Mouse (Mus musculus): ENCODE measurements around the gene Pga5. TPM values are rescaled to one million over a fixed set of nuclear protein-coding genes. Genes with fewer than 3 reads are reported as not detected.

Pga5 gene
- polyA plus RNA-seq (2014; fragmentation: Nextera tagmentation; extraction: Ambion mirVana): not detected in 2 replicates

DNA sequence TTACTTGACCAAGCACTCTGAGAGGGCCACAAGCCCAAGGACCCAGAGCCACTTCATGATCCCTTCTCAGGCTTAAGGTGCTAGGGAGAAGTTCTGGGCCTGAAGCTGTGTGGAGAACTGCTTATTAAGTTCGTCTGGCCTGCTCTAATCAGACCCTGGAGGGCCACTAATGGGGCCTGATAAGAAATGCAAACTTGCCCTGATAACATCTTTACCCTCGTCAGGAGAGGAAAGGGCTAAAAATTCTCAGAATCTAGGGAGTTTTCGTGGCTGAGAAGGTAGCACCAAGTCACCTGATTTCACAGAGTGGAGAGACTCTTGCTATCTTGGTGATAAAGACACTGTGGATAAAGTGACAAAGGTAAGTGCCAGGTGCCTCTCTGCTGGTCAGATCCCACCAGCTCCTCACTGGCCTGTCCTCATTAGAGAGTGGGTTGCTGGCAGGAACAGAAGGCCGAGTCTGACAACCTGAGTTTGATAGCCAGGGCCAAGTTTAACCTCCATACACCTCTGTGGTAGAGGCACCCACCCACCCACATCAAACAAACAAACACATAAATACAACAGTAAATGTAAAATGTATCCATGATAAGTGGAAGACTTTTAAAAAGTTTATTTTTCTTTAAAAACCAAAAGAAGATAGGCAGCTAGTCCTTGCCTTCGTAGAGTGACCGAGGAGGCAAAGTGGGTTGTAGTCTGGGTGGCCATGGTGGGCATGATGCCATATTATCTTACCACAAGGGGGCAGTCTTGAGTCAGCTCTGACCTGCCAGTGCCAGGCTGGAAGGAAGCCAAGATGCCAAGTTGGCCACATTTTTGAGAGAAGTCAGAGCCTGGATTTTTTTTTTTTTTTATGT lies at the start of gene Pga5:
TSS of gene Pga5 (minus strand) at position 157 of the 857 bp plus-strand sequence.
- no peak within 1 kb of the TSS for H3K4me2 ChIP-seq (ENCODE audit: low read depth, low read length)
- H3K4me1 ChIP-seq (ENCODE audit: control insufficient read depth, insufficient read depth, low read length): no peaks in the 10 kb centered on the region
- H3K4me3 ChIP-seq (ENCODE audit: low read depth, low read length): no peak within 1 kb of the TSS
- no peak within 1 kb of the TSS for H3K9ac ChIP-seq (replicated peaks; ENCODE audit: low read length)
- H3K27me3 ChIP-seq (ENCODE audit: control insufficient read depth, insufficient read depth, low read length): no peaks in the 10 kb centered on the region
- no peaks in the 10 kb centered on the region for H3K9me3 ChIP-seq (replicated peaks; ENCODE audit: control insufficient read depth, low read length)
- no peak within 1 kb of the TSS for H3K27ac ChIP-seq (replicated peaks; ENCODE audit: low read depth, low read length)
- no peaks in the 10 kb centered on the region for H3K36me3 ChIP-seq (replicated peaks; ENCODE audit: control insufficient read depth, insufficient read depth, low read depth, low read length)
- 42% methylated on average over 6 of the region's 6 CpGs for WGBS
- ATAC-seq (replicated peaks; ENCODE audit: insufficient number of reproducible peaks, low FRiP score, low TSS enrichment, low read depth) (no peak; the same call in 1 of the 2 replicates), DNase-seq (ENCODE audit: low spot score) (peak; percentile 82)

- WGBS: 69% methylated on average over 13 of the region's 13 CpGs
- no peaks in the 10 kb centered on the region for H3K36me3 ChIP-seq (replicated peaks; ENCODE audit: control insufficient read depth, insufficient read depth, low read depth, low read length)
- H3K4me1 ChIP-seq (ENCODE audit: control insufficient read depth, insufficient read depth, low read length): no peaks in the 10 kb centered on the region
- H3K27me3 ChIP-seq (ENCODE audit: control insufficient read depth, insufficient read depth, low read length): no peaks in the 10 kb centered on the region
- no peak for DNase-seq (ENCODE audit: low spot score)
- no peaks in the 10 kb centered on the region for H3K9me3 ChIP-seq (replicated peaks; ENCODE audit: control insufficient read depth, low read length)
- H3K4me3 ChIP-seq (ENCODE audit: low read depth, low read length): no peak overlapping the region
- no peak overlapping the region for H3K4me2 ChIP-seq (ENCODE audit: low read depth, low read length)
- no peak overlapping the region for H3K9ac ChIP-seq (replicated peaks; ENCODE audit: low read length)
- ATAC-seq (replicated peaks; ENCODE audit: insufficient number of reproducible peaks, low FRiP score, low TSS enrichment, low read depth): no peak
- H3K27ac ChIP-seq (replicated peaks; ENCODE audit: low read depth, low read length): no peak overlapping the region
Observed at GRCm38 (mm10) chr19:10724629-10725363, 46.9 kb upstream of the Pga5 start.

- Histone ChIP-seq H3K36me3 (replicated peaks; ENCODE audit: control insufficient read depth, insufficient read depth, low read depth, low read length) (no peaks in the 10 kb centered on the region), H3K27ac (replicated peaks; ENCODE audit: low read depth, low read length) (no peak overlapping the region), H3K9ac (replicated peaks; ENCODE audit: low read length) (no peak overlapping the region), H3K4me3 (ENCODE audit: low read depth, low read length) (no peak overlapping the region), H3K4me2 (ENCODE audit: low read depth, low read length) (no peak overlapping the region), H3K4me1 (ENCODE audit: control insufficient read depth, insufficient read depth, low read length) (no peaks in the 10 kb centered on the region; the same call in 1 of the 2 replicates), H3K27me3 (ENCODE audit: control insufficient read depth, insufficient read depth, low read length) (no peaks in the 10 kb centered on the region), H3K9me3 (replicated peaks; ENCODE audit: control insufficient read depth, low read length) (no peaks in the 10 kb centered on the region)
- 51% methylated on average over 5 of the region's 5 CpGs for WGBS
- DNase-seq (ENCODE audit: low spot score) (peak; percentile 68), ATAC-seq (replicated peaks; ENCODE audit: insufficient number of reproducible peaks, low FRiP score, low TSS enrichment, low read depth) (no peak)
Observed at GRCm38 (mm10) chr19:10723649-10724048, 45.8 kb upstream of the Pga5 start.

DNA sequence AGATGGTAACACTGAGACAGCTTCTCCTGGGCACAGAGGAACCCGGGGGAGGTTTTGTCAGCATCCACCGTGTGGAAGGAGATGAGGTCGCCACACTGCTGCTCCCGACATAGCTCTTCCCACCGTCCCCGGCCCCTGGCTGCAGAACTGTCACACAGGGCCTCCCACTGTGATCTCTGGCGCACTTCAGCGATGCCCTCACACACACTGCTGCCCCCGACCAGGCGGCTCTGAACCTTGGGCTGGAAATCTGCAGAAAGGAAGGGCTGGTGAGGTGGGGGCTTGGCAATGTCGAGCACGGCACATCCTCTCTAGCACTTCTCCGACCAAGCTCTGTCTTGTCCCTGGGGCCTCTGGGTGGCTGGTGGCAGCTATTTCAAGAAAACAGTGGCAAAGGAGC lies 45.2 kb upstream of the Pga5 start:
- ATAC-seq (replicated peaks; ENCODE audit: insufficient number of reproducible peaks, low FRiP score, low TSS enrichment, low read depth) (no peak), DNase-seq (ENCODE audit: low spot score) (no peak)
- H3K4me3 ChIP-seq (ENCODE audit: low read depth, low read length): no peak overlapping the region
- H3K9ac ChIP-seq (replicated peaks; ENCODE audit: low read length): no peak overlapping the region
- WGBS: 21% methylated on average over 13 of the region's 13 CpGs
- H3K9me3 ChIP-seq (replicated peaks; ENCODE audit: control insufficient read depth, low read length): no peaks in the 10 kb centered on the region
- H3K4me2 ChIP-seq (ENCODE audit: low read depth, low read length): no peak overlapping the region
- H3K27me3 ChIP-seq (ENCODE audit: control insufficient read depth, insufficient read depth, low read length): no peaks in the 10 kb centered on the region
- peak overlapping the region; percentile 6; the same call in 1 of the 2 replicates for H3K27ac ChIP-seq (replicated peaks; ENCODE audit: low read depth, low read length)
- H3K36me3 ChIP-seq (replicated peaks; ENCODE audit: control insufficient read depth, insufficient read depth, low read depth, low read length): no peaks in the 10 kb centered on the region
- H3K4me1 ChIP-seq (ENCODE audit: control insufficient read depth, insufficient read depth, low read length): no peaks in the 10 kb centered on the region; the same call in 1 of the 2 replicates

DNA sequence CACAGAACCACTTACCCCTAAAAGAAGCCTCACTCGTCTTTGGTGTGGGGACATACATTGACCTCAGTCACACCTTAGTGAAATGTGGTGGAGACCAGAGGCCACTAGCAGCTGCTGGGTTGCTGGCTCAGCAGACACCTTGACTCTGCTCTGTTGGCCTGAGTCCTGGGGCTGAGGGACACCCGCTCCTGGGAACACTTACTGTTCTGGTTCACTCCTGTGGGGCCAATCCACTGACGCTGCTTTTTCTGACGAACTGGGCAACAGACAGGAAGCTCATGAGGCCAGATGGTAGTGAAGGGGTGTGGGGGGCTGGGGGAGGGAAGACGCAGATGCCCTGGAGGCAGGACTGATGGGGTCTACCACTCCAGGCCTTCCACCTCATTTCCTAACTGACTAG lies 43.2 kb upstream of the Pga5 start:
- no peak for ATAC-seq (replicated peaks; ENCODE audit: insufficient number of reproducible peaks, low FRiP score, low TSS enrichment, low read depth)
- WGBS: 51% methylated on average over 5 of the region's 5 CpGs
- Histone ChIP-seq H3K27ac (replicated peaks; ENCODE audit: low read depth, low read length) (no peak overlapping the region), H3K4me2 (ENCODE audit: low read depth, low read length) (no peak overlapping the region), H3K27me3 (ENCODE audit: control insufficient read depth, insufficient read depth, low read length) (no peaks in the 10 kb centered on the region), H3K9me3 (replicated peaks; ENCODE audit: control insufficient read depth, low read length) (no peaks in the 10 kb centered on the region), H3K9ac (replicated peaks; ENCODE audit: low read length) (no peak overlapping the region), H3K4me3 (ENCODE audit: low read depth, low read length) (no peak overlapping the region), H3K4me1 (ENCODE audit: control insufficient read depth, insufficient read depth, low read length) (no peaks in the 10 kb centered on the region; the same call in 1 of the 2 replicates), H3K36me3 (replicated peaks; ENCODE audit: control insufficient read depth, insufficient read depth, low read depth, low read length) (no peaks in the 10 kb centered on the region)
- no peak for DNase-seq (ENCODE audit: low spot score)

DNA sequence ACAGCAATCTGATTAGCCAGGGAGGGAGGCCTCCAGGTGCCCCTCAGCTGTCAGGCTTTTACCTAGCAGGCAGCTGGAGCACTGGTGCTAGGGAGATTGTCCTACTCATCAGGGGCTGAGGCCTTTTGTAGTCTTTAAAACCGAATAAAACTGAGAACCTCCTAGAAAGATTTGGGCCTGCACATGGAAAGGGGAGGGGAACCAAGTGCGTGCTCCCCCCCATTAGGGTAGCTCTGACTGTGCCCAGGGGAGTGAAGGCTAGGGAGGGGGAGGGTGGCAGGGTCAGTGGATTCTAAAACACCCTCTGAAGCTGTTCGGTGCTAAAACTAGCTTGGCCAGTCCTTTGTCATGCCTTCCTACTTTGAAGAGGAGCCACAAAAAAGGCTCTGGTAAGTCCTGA lies 42.7 kb upstream of the Pga5 start:
- Histone ChIP-seq H3K36me3 (replicated peaks; ENCODE audit: control insufficient read depth, insufficient read depth, low read depth, low read length) (no peaks in the 10 kb centered on the region), H3K4me2 (ENCODE audit: low read depth, low read length) (no peak overlapping the region), H3K9ac (replicated peaks; ENCODE audit: low read length) (no peak overlapping the region), H3K4me1 (ENCODE audit: control insufficient read depth, insufficient read depth, low read length) (no peaks in the 10 kb centered on the region; the same call in 1 of the 2 replicates), H3K27ac (replicated peaks; ENCODE audit: low read depth, low read length) (no peak overlapping the region), H3K9me3 (replicated peaks; ENCODE audit: control insufficient read depth, low read length) (no peaks in the 10 kb centered on the region), H3K27me3 (ENCODE audit: control insufficient read depth, insufficient read depth, low read length) (no peaks in the 10 kb centered on the region), H3K4me3 (ENCODE audit: low read depth, low read length) (no peak overlapping the region)
- DNase-seq (ENCODE audit: low spot score) (no peak), ATAC-seq (replicated peaks; ENCODE audit: insufficient number of reproducible peaks, low FRiP score, low TSS enrichment, low read depth) (no peak)
- WGBS: 31% methylated on average over 3 of the region's 3 CpGs

- no peak overlapping the region for H3K27ac ChIP-seq (replicated peaks; ENCODE audit: low read depth, low read length)
- H3K9me3 ChIP-seq (replicated peaks; ENCODE audit: control insufficient read depth, low read length): no peaks in the 10 kb centered on the region
- H3K36me3 ChIP-seq (replicated peaks; ENCODE audit: control insufficient read depth, insufficient read depth, low read depth, low read length): no peaks in the 10 kb centered on the region
- no peak overlapping the region for H3K9ac ChIP-seq (replicated peaks; ENCODE audit: low read length)
- ATAC-seq (replicated peaks; ENCODE audit: insufficient number of reproducible peaks, low FRiP score, low TSS enrichment, low read depth): no peak
- no peaks in the 10 kb centered on the region for H3K27me3 ChIP-seq (ENCODE audit: control insufficient read depth, insufficient read depth, low read length)
- no peak for DNase-seq (ENCODE audit: low spot score)
- no peak overlapping the region for H3K4me3 ChIP-seq (ENCODE audit: low read depth, low read length)
- H3K4me1 ChIP-seq (ENCODE audit: control insufficient read depth, insufficient read depth, low read length): no peaks in the 10 kb centered on the region; the same call in 1 of the 2 replicates
- WGBS: 18% methylated on average over 2 of the region's 2 CpGs
- no peak overlapping the region for H3K4me2 ChIP-seq (ENCODE audit: low read depth, low read length)
Observed at GRCm38 (mm10) chr19:10719751-10720150, 41.9 kb upstream of the Pga5 start.
